Mouse (Mus musculus): ENCODE data around the gene Gm3409. TPM values are rescaled to one million over a fixed set of nuclear protein-coding genes. Genes with fewer than 3 reads are reported as not detected.
A peak's percentile ranks its signal among the peaks of the same experiment; 100 is the strongest.
"Not testable (repeated sequence)": the region's sequence is repeated elsewhere in the genome, so short reads cannot be mapped to it uniquely, and the experiment has no call there.

The Gm3409 gene
- total RNA-seq (2021), result not detected
- long read RNA-seq, result 0 reads

DNA sequence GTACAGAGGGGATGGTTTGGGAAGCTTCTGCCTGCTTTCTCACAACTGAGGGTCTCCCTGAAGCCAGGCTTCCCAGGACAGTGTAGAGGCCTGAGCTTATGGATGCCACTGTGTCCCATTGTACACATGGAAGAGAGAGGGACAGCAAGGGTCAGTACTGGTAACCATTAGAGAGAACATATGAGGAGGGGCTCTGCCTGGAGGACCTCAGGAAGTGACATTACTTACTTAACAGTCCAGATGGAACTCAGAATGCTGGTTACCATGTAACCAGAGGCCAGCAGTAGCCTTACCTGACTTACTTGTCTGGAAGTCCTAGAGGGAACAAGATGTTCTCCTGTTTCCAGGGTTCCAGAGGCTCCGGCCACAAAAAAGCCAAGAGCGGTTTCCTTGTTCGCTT lies at the start of gene Gm3409:
Gene Gm3409 (plus strand): TSS at position 301 of the 400 bp plus-strand sequence.
- DNase-seq (ENCODE audit: low spot score in 2 of 2), result not testable (repeated sequence)

DNA sequence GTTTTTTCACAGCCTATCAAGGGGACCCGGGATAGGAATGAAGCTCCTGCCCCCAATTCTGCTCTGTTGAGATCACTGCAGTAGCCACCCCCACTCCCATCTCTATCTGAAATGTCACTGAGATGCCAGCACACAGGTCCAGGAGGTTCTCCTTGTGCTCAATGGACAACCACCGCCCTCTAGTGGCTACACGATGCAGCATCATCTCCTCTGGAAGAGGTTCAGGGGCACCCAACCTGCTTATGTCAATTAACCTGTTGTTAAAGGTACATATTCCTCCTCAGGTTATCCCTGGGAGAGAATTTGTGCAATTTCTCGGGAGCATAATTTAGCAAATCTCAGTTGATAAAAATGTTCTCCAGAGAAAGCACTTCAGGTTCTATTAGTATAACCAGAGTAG lies 48.5 kb upstream of the Gm3409 start:
- peak in 1 of 2 experiments; percentile 56 for DNase-seq (ENCODE audit: low spot score in 2 of 2)

DNA sequence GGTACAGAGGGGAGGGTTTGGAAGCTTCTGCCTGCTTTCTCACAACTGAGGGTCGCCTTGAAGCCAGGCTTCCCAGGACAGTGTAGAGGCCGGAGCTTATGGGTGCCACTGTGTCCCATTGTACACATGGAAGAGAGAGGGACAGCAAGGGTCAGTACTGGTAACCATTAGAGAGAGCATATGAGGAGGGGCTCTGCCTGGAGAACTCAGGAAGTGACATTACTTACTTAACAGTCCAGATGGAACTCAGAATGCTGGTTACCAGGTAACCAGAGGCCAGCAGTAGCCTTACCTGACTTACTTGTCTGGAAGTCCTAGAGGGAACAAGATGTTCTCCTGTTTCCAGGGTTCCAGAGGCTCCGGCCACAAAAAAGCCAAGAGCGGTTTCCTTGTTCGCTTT lies 46.4 kb upstream of the Gm3409 start, which contains the start of gene Gm6370:
Gene Gm6370 (plus strand): TSS at position 301 of the 400 bp plus-strand sequence.
- DNase-seq (ENCODE audit: low spot score in 2 of 2), result not testable (repeated sequence)

DNA sequence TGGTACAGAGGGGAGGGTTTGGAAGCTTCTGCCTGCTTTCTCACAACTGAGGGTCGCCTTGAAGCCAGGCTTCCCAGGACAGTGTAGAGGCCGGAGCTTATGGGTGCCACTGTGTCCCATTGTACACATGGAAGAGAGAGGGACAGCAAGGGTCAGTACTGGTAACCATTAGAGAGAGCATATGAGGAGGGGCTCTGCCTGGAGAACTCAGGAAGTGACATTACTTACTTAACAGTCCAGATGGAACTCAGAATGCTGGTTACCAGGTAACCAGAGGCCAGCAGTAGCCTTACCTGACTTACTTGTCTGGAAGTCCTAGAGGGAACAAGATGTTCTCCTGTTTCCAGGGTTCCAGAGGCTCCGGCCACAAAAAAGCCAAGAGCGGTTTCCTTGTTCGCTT lies 35.3 kb upstream of the Gm3409 start, which contains the start of gene 4930449I24Rik:
Gene 4930449I24Rik (plus strand): TSS at position 301 of the 400 bp plus-strand sequence.
- not testable (repeated sequence) for DNase-seq (ENCODE audit: low spot score in 2 of 2)

DNA sequence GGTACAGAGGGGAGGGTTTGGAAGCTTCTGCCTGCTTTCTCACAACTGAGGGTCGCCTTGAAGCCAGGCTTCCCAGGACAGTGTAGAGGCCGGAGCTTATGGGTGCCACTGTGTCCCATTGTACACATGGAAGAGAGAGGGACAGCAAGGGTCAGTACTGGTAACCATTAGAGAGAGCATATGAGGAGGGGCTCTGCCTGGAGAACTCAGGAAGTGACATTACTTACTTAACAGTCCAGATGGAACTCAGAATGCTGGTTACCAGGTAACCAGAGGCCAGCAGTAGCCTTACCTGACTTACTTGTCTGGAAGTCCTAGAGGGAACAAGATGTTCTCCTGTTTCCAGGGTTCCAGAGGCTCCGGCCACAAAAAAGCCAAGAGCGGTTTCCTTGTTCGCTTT lies 23.6 kb upstream of the Gm3409 start, which contains the start of gene Gm3402:
Gene Gm3402 (plus strand): TSS at position 301 of the 400 bp plus-strand sequence.
- DNase-seq (ENCODE audit: low spot score in 2 of 2), result not testable (repeated sequence)

DNA sequence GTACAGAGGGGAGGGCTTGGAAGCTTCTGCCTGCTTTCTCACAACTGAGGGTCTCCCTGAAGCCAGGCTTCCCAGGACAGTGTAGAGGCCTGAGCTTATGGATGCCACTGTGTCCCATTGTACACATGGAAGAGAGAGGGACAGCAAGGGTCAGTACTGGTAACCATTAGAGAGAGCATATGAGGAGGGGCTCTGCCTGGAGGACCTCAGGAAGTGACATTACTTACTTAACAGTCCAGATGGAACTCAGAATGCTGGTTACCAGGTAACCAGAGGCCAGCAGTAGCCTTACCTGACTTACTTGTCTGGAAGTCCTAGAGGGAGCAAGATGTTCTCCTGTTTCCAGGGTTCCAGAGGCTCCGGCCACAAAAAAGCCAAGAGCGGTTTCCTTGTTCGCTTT lies 11.9 kb upstream of the Gm3409 start, which contains the start of gene Gm3404:
Gene Gm3404 (plus strand): TSS at position 301 of the 400 bp plus-strand sequence.
- DNase-seq (ENCODE audit: low spot score in 2 of 2), result not testable (repeated sequence)

DNA sequence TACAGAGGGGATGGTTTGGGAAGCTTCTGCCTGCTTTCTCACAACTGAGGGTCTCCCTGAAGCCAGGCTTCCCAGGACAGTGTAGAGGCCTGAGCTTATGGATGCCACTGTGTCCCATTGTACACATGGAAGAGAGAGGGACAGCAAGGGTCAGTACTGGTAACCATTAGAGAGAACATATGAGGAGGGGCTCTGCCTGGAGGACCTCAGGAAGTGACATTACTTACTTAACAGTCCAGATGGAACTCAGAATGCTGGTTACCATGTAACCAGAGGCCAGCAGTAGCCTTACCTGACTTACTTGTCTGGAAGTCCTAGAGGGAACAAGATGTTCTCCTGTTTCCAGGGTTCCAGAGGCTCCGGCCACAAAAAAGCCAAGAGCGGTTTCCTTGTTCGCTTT lies 18.4 kb downstream of the Gm3409 start, which contains the start of gene Gm3415:
Gene Gm3415 (plus strand): TSS at position 301 of the 400 bp plus-strand sequence.
- DNase-seq (ENCODE audit: low spot score in 2 of 2), result not testable (repeated sequence)

DNA sequence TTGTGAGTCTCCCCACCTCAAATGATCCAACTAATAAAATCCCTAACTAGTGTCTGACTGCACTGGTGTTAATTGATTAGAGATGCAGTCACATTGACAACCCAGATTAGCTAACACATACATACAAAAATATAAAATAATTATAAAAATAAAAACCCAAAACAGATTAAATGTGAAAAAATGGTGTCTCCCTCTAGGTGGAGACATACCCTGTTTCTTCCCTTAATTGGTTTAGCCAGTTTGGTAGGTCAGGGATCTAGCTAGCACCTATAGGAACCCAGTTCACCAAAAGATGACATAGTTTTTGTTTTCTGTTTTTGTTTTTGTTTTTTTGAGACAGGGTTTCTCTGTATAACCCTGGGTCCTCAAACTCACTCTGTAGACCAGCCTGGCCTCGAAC lies 26.8 kb downstream of the Gm3409 start:
- DNase-seq (ENCODE audit: low spot score in 2 of 2), result no peak

DNA sequence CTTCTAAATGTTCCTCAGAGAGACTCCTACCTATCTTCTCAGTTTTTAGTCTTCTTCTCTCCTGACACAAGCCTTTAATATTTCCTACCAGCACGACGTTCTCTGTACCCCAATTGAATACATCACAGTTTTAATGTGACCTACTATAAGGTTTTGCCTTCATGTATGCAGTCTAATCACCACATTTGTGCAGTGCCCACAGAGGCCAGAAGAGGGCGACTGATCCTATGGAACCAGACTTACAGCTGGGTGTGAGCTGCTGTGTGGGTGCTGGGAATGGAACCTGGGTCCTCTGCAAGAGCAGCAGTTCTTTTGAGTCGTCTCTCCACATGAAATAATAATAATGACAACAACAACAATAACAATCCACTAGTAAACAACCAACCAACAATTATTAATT lies 29.6 kb downstream of the Gm3409 start:
- DNase-seq (ENCODE audit: low spot score in 2 of 2), result no peak

DNA sequence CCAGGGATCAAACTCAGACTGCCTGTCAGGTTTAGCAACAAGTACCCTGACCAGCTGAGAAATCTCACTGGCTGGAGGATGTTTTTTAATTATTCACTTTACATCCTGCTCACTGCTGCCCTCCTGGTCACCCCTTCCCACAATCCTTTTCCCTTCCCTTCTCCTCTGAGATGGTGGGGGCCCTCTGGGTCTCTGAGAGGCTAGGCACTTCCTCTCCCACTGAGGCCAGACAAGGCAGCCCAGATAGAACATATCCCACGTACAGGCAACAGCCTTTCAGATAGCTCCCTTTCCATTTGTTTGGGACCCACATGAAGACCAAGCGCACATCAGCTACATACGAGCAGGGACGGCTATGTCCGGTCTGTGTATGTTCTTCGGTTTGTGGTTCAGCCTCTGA lies 32.7 kb downstream of the Gm3409 start:
- DNase-seq (ENCODE audit: low spot score in 2 of 2), result not testable (repeated sequence)

DNA sequence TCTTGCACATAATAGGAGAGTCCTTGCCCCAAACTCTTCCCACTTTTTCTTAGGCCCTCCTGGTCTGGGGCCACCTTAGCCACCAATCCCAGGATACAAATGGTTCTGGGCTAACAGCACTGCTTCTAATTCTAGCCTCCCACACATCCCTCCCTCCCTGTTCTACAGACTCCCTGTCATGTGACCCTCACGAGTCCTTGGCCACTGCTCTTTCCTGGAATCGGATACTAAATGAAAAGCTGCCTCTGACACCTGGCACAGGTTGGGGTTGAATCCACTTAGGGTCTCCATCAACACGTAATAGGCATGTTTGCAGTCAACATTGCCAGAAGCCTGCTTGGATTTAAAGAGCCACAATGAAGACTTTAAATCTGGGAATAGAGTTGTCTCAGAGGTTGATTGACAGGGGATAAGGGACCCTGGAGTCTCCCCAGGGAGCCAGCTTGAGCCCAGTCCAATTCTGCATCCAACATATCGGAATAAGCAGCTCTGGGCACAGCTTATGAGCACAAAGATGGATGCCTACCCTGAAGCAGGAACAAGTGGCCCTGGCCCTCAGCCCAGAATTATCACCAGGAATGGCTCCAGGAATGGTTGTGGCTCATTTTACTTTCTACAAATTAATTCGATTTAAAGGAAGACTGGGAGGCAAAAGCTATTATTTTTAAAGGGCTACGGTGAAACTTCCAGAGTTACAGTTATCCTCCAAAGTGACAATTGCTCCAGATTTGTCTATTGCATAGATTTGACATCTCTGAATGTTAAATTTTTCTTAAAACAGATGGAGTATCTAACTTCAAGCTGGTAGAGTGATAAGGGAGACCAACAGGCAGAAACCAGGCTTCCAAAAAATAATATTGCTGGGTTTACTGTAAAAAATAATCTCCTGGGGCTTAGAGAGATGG lies 34.6 kb downstream of the Gm3409 start:
- DNase-seq (ENCODE audit: low spot score in 2 of 2), result peak; percentile 74 to 91

DNA sequence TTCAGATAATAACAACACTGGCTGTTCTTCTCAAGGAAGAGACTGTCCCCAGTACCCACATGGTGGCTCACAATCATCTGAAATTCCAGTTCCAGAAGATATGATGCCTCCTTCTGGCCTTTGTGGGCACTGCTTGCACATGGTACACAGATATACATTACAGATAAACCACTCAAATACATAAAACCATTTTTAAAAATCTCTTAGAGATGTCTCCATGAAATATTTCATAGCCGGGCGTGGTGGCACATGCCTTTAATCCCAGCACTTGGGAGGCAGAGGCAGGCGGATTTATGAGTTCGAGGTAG lies 35.2 kb downstream of the Gm3409 start:
- DNase-seq (ENCODE audit: low spot score in 2 of 2), result not testable (repeated sequence)

DNA sequence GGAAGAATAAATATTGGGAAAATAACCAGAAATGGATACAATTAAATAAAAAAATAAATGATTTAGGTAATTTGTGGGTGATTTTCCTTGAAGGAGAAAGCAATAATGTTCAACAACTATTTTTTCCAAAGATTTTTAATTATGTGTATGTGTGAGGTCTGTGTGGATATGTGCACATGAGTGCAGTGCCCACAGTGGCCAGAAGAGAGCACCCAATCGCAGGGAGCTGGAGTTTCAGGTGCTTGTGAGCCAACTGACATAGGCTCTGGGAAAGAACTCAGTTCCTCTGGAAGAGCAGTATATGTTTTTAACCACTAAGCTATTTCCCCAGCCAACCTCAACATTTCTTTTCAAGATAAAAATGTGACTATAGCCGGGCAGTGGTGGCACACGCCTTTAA lies 39.2 kb downstream of the Gm3409 start:
- no peak for DNase-seq (ENCODE audit: low spot score in 2 of 2)

DNA sequence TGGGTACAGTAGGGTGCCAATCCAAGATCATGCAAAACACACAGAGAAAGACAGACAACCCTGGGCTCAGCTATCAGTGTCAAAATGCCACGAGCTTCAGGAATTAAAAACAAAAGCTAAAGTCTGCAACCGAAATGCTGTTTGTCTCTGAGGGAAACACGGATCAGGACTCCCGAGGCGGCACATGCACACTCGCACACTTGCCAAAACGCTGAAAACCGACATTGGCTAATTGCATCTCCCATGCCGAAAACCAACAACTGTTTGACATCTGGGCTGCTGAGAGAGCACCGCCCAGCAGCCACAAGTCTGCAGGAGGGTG lies 46.7 kb downstream of the Gm3409 start:
- peak in 1 of 2 experiments; percentile 41 for DNase-seq (ENCODE audit: low spot score in 2 of 2)

DNA sequence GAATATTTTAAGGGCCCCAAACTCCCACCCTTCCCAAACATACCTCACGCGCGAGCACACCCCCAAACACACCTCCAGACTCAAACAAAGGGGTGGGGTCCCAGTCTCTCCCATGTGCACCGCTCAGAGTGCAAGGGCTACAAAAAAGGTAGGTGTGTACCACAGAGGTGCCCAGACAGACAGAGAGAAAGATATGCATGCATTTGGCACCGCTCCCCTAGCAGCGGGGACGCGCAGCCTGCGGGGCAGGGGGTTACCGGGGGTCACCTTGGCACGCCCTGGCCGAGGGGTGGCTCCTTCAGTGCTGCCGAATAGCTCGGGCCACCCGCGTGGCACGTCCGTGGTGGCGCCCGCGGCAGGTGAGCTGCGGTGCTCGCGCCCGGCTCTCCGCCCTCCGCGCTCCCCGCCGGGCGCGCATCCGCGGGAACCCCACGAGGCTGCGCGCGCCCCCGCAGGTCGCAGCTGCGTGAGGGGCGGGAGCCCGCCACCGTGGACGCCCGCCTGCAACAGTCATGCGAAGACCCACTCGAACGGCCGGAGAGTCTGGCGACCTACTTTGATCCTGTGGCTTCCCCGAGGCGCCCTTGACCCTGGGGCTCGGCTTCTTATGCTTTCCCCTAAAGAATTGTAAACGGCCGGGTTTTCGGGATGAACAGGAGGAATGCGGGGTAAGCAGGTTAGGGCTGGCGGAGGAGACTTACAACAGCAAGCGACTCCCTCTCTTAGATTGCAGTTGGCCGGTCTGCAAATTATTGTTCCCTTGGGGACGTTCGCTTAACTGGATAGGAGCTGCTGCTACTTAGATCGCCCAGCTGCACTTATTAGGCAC lies 47.2 kb downstream of the Gm3409 start, which contains the start of gene Gpr12:
Gene Gpr12 (minus strand): TSS at position 762 of the 829 bp plus-strand sequence.
- DNase-seq (ENCODE audit: low spot score in 2 of 2), result peak in 1 of 2 experiments; percentile 45

DNA sequence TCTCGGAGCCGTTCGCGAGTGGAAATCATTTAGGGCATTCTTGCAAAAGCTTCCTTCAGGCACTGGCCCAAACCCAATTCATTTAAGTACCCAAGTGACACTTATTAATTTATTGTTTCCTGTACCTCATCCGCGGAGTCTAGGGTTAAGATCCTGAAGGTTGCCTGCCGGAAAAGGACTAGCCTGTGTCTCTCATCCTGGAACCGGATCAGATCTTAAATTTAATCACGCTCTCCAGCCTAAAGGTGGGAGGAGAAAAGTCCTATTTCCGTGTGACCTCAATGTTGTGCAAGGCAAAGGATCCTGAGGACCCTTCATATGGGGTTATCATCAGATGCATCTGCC lies 47.8 kb downstream of the Gm3409 start:
- no peak for DNase-seq (ENCODE audit: low spot score in 2 of 2)

DNA sequence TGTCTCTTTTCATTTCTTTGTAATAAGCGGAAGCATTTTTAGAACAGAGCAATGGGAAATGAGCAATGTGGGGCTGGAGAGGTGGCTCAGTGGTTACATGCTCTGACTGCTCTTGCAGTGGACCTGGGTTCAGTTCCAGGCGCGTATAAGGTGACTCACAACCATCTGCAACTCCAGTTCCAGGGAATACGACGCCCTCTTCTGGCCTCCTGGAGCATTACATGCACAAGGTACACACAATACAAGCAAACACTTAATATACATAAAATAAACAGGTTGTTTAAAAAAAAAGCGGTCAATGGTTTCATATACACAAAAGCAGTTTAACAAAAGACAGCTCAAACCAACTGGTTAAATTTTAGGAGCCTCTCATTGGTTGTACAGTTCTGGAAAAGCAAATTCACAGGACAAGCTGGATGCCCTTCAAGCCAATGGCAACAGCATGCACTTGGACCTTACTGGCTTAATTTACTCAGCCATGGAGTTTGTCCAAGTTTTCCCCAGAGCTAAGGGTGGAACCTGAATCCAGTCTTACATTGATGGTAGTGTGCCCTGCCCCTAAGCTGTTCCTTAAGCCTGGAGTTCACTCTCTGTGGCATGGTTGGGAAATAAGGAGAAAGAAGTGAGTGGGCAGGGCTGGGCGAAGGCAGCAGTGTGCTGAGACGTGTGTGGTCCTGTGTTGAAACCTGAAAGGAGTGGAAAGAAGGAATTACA lies 49.1 kb downstream of the Gm3409 start:
- DNase-seq (ENCODE audit: low spot score in 2 of 2), result no peak
